Mouse (Mus musculus) brown adipose tissue, adult 24 weeks (tissue): ENCODE measurements around the gene Srsf5. TPM values are rescaled to one million over a fixed set of nuclear protein-coding genes. Genes with fewer than 3 reads are reported as not detected.
A peak's percentile ranks its signal among the peaks of the same experiment; 100 is the strongest.
"Not testable (repeated sequence)": the region's sequence is repeated elsewhere in the genome, so short reads cannot be mapped to it uniquely, and the experiment has no call there.

Experiments used
- H3K27ac ChIP-seq: fragments of 200-500 bp; replicated peaks from 2 replicates; pipeline ENCODE4 v1.5.1; 2012; ENCODE audit warnings: low read depth, mild to moderate bottlenecking, low read length
- H3K4me1 ChIP-seq: fragments of 200-500 bp; 2 replicates; pipeline ENCODE4 v1.6.1; 2012; ENCODE audit warnings: low read length, mixed read lengths; ENCODE audit not compliant: control insufficient read depth, insufficient read depth, insufficient read length
- H3K4me3 ChIP-seq: fragments of 200-500 bp; 2 replicates; pipeline ENCODE4 v1.5.1; 2012; ENCODE audit warnings: low read depth, mild to moderate bottlenecking, low read length, moderate library complexity; ENCODE audit not compliant: insufficient read depth
- polyA plus RNA-seq: library from polyadenylated mRNA; stranded (reverse); fragments of >200 nt; gene quantifications from 2 replicates; pipeline ENCODE4 v1.2.4, GENCODE M21; 2012; ENCODE audit not compliant: missing spikeins, insufficient read depth, insufficient read length

Srsf5 gene
- polyA plus RNA-seq, 1 experiment = 196 TPM

DNA sequence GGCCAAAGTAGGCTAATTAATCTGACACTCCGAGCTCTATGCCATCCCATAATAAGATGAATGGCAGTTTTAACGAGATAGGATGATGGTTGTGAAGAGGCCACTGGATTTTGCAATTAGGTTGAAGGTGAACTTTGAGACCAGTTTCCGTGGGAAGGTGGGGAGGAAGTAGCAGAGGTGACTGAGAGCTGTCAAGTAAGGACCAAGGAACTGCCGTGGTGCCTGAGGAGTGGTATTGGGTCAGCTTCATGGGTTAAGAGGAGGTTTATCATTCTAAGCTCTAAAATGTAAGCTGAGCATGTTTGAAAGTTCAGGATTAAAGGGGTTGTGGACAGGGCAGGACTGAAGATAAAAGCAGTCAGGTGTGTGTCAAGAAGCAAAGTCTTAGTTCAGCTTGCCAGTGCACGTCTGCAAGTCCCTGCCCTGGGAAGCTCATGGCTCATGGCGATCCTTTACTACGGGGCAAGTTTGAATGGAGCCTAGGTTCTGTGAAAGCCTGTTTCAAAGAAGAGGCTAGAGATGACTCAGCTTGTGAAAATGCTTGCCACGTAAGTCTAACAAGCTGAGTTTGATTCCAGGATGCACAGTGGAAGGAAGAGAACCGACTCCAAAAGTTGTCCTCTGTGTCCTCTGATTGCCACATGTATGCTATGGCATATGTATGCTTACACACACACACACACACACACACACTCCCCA lies 7.8 kb upstream of the Srsf5 start:
- no peak overlapping the region for H3K27ac ChIP-seq
- H3K4me1 ChIP-seq = no peaks in the 10 kb centered on the region
- H3K4me3 ChIP-seq = no peak overlapping the region

GRCm38 (mm10) chr12:80938642-80939041 lies 6.7 kb upstream of the Srsf5 start:
- H3K27ac ChIP-seq = peak overlapping the region; percentile 80

GRCm38 (mm10) chr12:80939165-80939564 lies 6.1 kb upstream of the Srsf5 start:
- no peak overlapping the region for H3K4me3 ChIP-seq
- peak overlapping the region; percentile 80 for H3K27ac ChIP-seq
- H3K4me1 ChIP-seq = no peaks in the 10 kb centered on the region

More at GRCm38 (mm10) chr12:80938642-80939041, 6.7 kb upstream of the Srsf5 start:
- H3K4me1 ChIP-seq = no peaks in the 10 kb centered on the region
- H3K4me3 ChIP-seq = no peak overlapping the region

GRCm38 (mm10) chr12:80941886-80942285 lies 3.4 kb upstream of the Srsf5 start:
- Histone ChIP-seq H3K4me3 (no peak overlapping the region), H3K27ac (no peak overlapping the region), H3K4me1 (no peaks in the 10 kb centered on the region)

- no peak overlapping the region for H3K4me3 ChIP-seq
- H3K4me1 ChIP-seq = no peaks in the 10 kb centered on the region
- H3K27ac ChIP-seq = no peak overlapping the region
These were observed 1.9 kb upstream of the Srsf5 start for GRCm38 (mm10) chr12:80943395-80943794.

GRCm38 (mm10) chr12:80944204-80944603 lies 1.1 kb upstream of the Srsf5 start:
- no peaks in the 10 kb centered on the region for H3K4me1 ChIP-seq
- no peak overlapping the region for H3K4me3 ChIP-seq
- no peak overlapping the region for H3K27ac ChIP-seq

DNA sequence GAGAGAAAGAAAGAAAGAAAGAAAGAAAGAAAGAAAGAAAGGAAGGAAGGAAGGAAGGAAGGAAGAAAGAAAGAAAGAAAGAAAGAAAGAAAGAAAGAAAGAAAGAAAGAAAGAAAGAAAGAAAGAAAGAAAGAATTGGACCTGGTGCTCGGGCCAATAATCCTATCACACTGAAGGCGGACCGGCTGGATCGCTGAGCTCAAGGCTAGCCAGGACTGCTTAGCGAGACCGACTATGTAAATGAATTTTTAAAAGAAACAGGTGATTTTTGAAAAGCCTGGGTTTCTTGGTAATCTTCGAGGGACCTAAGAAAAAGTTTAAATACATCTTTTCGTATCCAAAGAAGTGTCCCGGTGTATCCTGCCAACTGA lies 356 bp upstream of the Srsf5 start:
- not testable (repeated sequence) for H3K4me1 ChIP-seq
- peak overlapping the region; percentile 91 for H3K27ac ChIP-seq
- H3K4me3 ChIP-seq = peak overlapping the region; percentile 96

- H3K4me3 ChIP-seq = peak overlapping the region; percentile 96
- no peaks in the 10 kb centered on the region for H3K4me1 ChIP-seq
- peak overlapping the region; percentile 94 for H3K27ac ChIP-seq
These were observed 672 bp downstream of the Srsf5 start for GRCm38 (mm10) chr12:80945996-80946355.

- Histone ChIP-seq H3K4me3 (no peak overlapping the region), H3K27ac (no peak overlapping the region), H3K4me1 (no peaks in the 10 kb centered on the region; the same call in 1 of the 2 replicates)
These were observed 2.9 kb downstream of the Srsf5 start for GRCm38 (mm10) chr12:80948202-80948601.

DNA sequence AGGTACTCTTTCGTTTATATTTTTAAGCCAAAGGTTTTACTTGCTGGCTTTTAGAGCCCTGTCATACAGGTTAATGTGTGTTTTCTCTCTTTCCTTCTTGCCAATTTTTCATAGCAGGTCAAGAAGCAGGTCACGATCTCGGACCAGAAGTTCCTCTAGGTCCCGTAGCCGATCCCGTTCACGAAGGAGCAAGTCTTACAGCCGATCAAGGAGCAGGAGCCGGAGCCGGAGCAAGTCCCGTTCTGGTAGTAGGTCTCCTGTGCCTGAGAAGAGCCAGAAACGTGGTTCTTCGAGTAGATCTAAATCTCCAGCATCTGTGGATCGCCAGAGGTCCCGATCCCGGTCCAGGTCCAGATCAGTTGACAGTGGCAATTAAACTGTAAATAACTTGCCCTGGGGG lies 4.3 kb downstream of the Srsf5 start:
- H3K4me1 ChIP-seq, H3K4me3 ChIP-seq, H3K27ac ChIP-seq: not testable (repeated sequence)

DNA sequence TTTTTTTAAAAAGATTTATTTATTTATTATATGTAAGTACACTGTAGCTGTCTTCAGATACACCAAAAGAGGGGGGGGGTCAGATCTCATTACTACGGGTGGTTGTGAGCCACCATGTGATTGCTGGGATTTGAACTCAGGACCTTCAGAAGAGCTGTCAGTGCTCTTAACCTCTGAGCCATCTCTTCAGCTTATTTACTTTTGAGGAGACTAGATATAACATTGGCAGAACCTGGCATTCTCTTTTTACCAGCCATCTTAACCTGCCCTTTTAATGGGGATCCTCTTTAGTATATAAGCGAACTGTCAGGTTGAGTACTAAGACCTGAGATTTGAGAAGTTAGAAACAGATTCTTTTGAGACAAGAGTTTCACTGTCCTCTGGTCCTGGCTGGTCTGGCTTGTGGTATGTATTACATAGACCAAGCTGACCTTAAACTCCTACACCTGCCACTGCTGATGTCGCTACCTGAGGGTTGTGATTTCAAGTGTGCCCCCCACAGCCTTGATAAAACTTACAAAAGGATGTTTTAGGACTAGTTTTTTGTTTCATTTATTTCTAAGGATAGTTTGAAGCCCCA lies 6.4 kb downstream of the Srsf5 start:
- Histone ChIP-seq H3K4me1 (no peaks in the 10 kb centered on the region; the same call in 1 of the 2 replicates), H3K4me3 (no peak overlapping the region), H3K27ac (no peak overlapping the region)

DNA sequence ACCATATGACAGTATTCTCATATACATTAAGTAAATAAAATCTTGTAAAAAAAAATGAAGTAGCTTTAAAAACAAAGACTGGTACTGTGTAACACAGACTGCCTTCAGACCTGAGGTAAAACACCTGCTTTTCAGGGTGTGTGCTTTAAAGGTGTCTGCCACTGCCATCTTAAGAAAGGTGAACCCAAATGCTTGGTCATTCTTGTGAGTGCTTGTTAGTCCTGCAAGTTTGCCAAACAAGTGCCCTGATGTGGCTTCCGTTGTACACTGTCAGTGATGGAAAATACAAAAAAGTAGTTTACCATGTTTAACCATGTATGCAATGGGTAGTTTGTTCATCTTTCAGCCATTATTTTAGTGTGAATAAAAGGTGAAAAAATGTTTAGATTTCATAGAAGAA lies 7.2 kb downstream of the Srsf5 start:
- H3K4me1 ChIP-seq = no peaks in the 10 kb centered on the region; the same call in 1 of the 2 replicates
- H3K27ac ChIP-seq = no peak overlapping the region
- H3K4me3 ChIP-seq = no peak overlapping the region

GRCm38 (mm10) chr12:80956039-80956438 lies 10.7 kb downstream of the Srsf5 start:
- Histone ChIP-seq H3K4me3 (no peak overlapping the region), H3K27ac (no peak overlapping the region), H3K4me1 (no peaks in the 10 kb centered on the region; the same call in 1 of the 2 replicates)

- no peaks in the 10 kb centered on the region for H3K4me1 ChIP-seq
- no peak overlapping the region for H3K27ac ChIP-seq
- no peak overlapping the region for H3K4me3 ChIP-seq
These were observed 12.7 kb downstream of the Srsf5 start for GRCm38 (mm10) chr12:80957961-80958360.

- Histone ChIP-seq H3K4me3 (no peak overlapping the region), H3K4me1 (no peaks in the 10 kb centered on the region)
These were observed 17.3 kb downstream of the Srsf5 start for GRCm38 (mm10) chr12:80962566-80962965.

More at GRCm38 (mm10) chr12:80962566-80962965, 17.3 kb downstream of the Srsf5 start:
- no peak overlapping the region for H3K27ac ChIP-seq
